Mouse (Mus musculus) forebrain, embryonic 15.5 days (tissue): ENCODE measurements at regions not wholly inside any gene's neighbourhood (a gene's known extent, or its start where the extent isn't known, plus 50 kb on each side); places are given as distances from the start of the nearest gene placed in this dataset.

ENCODE experiments used
- ATAC-seq: fragments of 200-750 bp; cut with Nextera tagmentation; replicated peaks from 2 replicates; pipeline ENCODE4 v1.8.0; 2017; ENCODE audit warnings: mild to moderate bottlenecking, moderate TSS enrichment, moderate library complexity
- H3K27ac ChIP-seq: fragments of 300-500 bp; sonication (generic); replicated peaks from 2 replicates; pipeline ENCODE4 v1.5.1; 2015; ENCODE audit warnings: mild to moderate bottlenecking, inconsistent platforms
- H3K27me3 ChIP-seq: fragments of 300-500 bp; sonication (generic); 2 replicates; pipeline ENCODE4 v1.6.1; 2015; ENCODE audit warnings: inconsistent platforms
- H3K36me3 ChIP-seq: fragments of 300-500 bp; sonication (generic); 2 replicates; pipeline ENCODE4 v1.6.1; 2015; ENCODE audit warnings: mild to moderate bottlenecking, inconsistent platforms
- H3K4me1 ChIP-seq: fragments of 300-500 bp; sonication (generic); 2 replicates; pipeline ENCODE4 v1.6.1; 2015; ENCODE audit warnings: inconsistent platforms
- H3K4me2 ChIP-seq: fragments of 300-500 bp; sonication (generic); replicated peaks from 2 replicates; pipeline ENCODE4 v1.6.1; 2015; ENCODE audit warnings: mild to moderate bottlenecking, inconsistent platforms
- H3K4me3 ChIP-seq: fragments of 300-500 bp; sonication (generic); 2 replicates; pipeline ENCODE4 v1.5.1; 2015; ENCODE audit warnings: mild to moderate bottlenecking, inconsistent platforms
- H3K9ac ChIP-seq: fragments of 300-500 bp; sonication (generic); replicated peaks from 2 replicates; pipeline ENCODE4 v1.6.1; 2015; ENCODE audit warnings: mild to moderate bottlenecking, inconsistent platforms
- H3K9me3 ChIP-seq: fragments of 300-500 bp; sonication (generic); 2 replicates; pipeline ENCODE4 v1.6.1; 2016; ENCODE audit warnings: inconsistent platforms
- WGBS: fragments of 180-500 bp; shearing (Covaris S2); methylation state at CpG from one replicate; pipeline ENCODE4 v1.1.7; 2015; ENCODE audit warnings: mixed read lengths; 5-methylcytosine and 5-hydroxymethylcytosine counted together

DNA sequence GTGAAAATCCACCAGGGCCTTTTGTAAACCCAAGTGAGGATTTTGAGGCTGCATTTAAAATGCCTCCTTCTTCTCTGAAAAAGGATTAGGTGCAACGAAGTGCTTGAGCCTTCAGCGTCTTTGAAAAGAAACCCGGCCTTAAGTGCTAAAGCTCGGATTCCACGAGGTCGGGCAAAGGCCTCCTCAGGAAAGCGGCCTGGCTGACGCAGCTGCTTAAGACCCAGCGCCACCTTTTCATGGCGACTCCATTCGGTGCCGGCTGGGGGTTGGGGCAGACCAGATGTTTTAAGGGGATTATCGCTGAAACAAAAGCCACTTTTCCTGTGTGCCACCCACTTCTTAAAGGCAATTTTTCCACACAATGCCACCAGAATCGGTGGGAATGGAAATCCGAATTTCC, 61.6 kb upstream of the 4932438H23Rik start:
- H3K9ac ChIP-seq = no peak overlapping the region
- H3K27ac ChIP-seq = no peak overlapping the region
- WGBS = 18% methylated on average over 15 of the region's 15 CpGs
- H3K4me1 ChIP-seq = no peaks in the 10 kb centered on the region
- H3K9me3 ChIP-seq = no peaks in the 10 kb centered on the region
- no peaks in the 10 kb centered on the region for H3K36me3 ChIP-seq
- no peak overlapping the region for H3K4me3 ChIP-seq
- ATAC-seq = no peak
- H3K4me2 ChIP-seq = no peak overlapping the region
- peaks cover 19% of the 10 kb centered on the region; the same call in 1 of the 2 replicates for H3K27me3 ChIP-seq

DNA sequence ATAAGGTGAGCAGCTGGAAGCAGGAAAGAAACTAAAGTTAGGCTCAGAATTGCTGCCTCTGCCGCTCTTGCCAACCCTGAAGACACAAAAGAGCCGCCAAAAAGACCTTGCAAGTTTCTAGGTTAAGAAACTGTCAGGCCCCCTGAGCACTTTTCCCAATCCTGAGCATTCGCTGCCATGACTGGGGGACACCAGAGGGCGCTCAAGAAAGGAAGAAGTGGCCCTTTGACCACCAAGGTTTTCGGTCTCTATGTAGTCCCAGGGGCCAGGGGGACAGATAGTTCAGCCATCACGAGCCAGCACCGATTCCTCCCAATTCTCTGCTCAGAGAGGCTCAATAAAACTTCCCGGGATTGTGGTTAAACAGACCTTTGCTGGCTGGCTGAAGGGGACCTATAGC, 64.6 kb upstream of the Olig2 start:
- peaks cover 36% of the 10 kb centered on the region; the same call in 1 of the 2 replicates for H3K27me3 ChIP-seq
- no peak overlapping the region for H3K4me2 ChIP-seq
- H3K36me3 ChIP-seq = no peaks in the 10 kb centered on the region
- no peak for ATAC-seq
- H3K4me3 ChIP-seq = no peak overlapping the region
- WGBS = 25% methylated on average over 8 of the region's 8 CpGs
- no peak overlapping the region for H3K9ac ChIP-seq
- no peak overlapping the region for H3K27ac ChIP-seq
- H3K4me1 ChIP-seq = peaks cover 5% of the 10 kb centered on the region
- H3K9me3 ChIP-seq = no peaks in the 10 kb centered on the region

DNA sequence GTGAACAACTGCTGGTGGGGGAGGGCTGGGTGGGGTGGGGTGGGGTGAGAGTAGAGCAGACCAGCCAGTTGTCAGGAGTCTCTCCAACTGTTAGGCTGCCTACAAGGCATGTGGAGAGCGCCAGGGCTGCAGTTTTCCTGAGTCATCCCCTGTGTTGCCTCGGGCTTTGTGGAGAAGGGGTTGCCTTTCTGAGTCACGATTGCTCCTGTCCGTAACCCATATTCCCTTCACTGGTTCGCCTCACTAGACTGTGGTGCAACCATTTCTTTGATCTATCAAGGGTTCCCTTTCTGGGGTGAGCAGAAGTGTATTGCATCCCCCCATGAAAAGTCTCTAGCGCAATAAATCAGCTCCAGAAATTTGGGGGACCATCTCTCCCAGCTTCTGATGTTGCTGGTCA, 63.6 kb upstream of the Olig2 start:
- 91% methylated on average over 6 of the region's 6 CpGs for WGBS
- no peaks in the 10 kb centered on the region for H3K36me3 ChIP-seq

DNA sequence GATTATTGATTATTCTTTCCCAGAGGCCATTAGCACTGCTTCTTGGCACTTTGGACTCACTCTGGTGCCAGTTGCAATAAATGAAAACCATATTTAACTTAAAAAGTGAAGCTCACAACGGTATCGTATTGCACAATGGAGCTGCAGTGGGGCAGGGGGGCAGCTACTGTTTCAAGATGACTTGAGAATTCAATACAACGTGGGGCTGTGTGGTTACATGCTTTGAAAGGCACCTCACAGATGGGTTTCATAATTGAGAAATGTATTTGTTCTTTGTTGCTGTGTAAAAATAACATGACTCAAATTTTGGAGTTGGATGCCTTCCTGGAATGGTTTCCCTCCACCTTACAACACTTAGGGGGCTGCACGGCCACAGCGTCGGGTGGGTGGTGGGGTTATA, 62.9 kb upstream of the Olig2 start:
- no peaks in the 10 kb centered on the region for H3K36me3 ChIP-seq
- no peak overlapping the region for H3K9ac ChIP-seq
- H3K4me3 ChIP-seq = no peak overlapping the region
- H3K9me3 ChIP-seq = no peaks in the 10 kb centered on the region
- WGBS = 93% methylated on average over 6 of the region's 6 CpGs
- ATAC-seq = no peak
- H3K4me2 ChIP-seq = no peak overlapping the region
- peaks cover 11% of the 10 kb centered on the region for H3K4me1 ChIP-seq
- peaks cover 25% of the 10 kb centered on the region; the same call in 1 of the 2 replicates for H3K27me3 ChIP-seq
- no peak overlapping the region for H3K27ac ChIP-seq

More for the DNA sequence above, 63.6 kb upstream of the Olig2 start:
- no peak overlapping the region for H3K27ac ChIP-seq
- no peak overlapping the region for H3K4me3 ChIP-seq
- peaks cover 28% of the 10 kb centered on the region; the same call in 1 of the 2 replicates for H3K27me3 ChIP-seq
- ATAC-seq = no peak
- peaks cover 11% of the 10 kb centered on the region for H3K4me1 ChIP-seq
- no peaks in the 10 kb centered on the region for H3K9me3 ChIP-seq
- no peak overlapping the region for H3K9ac ChIP-seq
- no peak overlapping the region for H3K4me2 ChIP-seq

DNA sequence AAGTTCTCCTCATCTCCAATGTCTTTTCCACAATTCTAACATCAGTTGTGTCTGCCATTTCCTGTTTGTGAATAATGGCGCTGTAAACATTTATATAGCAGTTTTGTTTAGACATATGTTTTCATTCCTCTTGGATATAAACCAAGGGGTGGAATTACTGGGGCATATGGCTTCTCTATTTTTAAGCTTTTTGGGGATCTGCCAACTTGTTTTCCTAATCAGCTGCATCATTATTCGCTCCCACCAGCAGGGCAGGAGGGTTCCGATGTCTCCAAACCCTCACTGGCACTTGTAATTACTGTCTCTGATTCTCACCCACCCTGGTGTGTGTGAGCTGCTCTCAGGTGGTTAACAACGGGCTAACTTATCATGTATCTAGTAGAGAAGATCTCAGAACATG, 59.4 kb upstream of the Olig2 start:
- Histone ChIP-seq H3K27ac (no peak overlapping the region), H3K36me3 (no peaks in the 10 kb centered on the region), H3K4me3 (no peak overlapping the region), H3K4me2 (no peak overlapping the region), H3K9ac (no peak overlapping the region), H3K27me3 (peaks cover 51% of the 10 kb centered on the region), H3K4me1 (peaks cover 22% of the 10 kb centered on the region), H3K9me3 (no peaks in the 10 kb centered on the region)
- 0 out of 2 replicates have a peak, but pooled peaks have one; percentile 41 for ATAC-seq
- WGBS = 31% methylated on average over 4 of the region's 4 CpGs

DNA sequence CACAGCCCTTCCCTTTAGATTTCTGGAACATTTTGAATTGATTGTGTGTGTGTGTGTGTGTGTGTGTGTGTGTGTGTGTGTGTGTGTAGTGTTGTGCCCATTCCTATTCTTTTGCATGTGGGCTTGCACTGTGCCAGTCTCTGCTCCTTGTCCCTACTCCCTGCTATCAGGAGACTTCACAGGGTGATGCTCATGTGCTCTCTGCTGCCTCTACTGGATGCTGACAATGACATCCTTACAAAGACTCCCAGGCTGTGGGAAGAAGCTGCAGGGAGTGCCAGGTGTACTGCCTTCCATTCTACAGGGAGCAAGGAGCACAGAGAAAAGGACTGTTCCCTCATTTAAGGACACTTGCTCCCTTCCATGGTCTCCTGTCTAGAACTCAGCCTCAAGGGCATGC, 58.4 kb upstream of the Olig2 start:
- peak; percentile 68 for ATAC-seq
- peaks cover 49% of the 10 kb centered on the region for H3K27me3 ChIP-seq
- H3K4me1 ChIP-seq = peaks cover 24% of the 10 kb centered on the region
- no peak overlapping the region for H3K27ac ChIP-seq
- H3K4me3 ChIP-seq = no peak overlapping the region
- no peaks in the 10 kb centered on the region for H3K9me3 ChIP-seq
- no peak overlapping the region for H3K4me2 ChIP-seq
- H3K36me3 ChIP-seq = no peaks in the 10 kb centered on the region
- no peak overlapping the region for H3K9ac ChIP-seq

DNA sequence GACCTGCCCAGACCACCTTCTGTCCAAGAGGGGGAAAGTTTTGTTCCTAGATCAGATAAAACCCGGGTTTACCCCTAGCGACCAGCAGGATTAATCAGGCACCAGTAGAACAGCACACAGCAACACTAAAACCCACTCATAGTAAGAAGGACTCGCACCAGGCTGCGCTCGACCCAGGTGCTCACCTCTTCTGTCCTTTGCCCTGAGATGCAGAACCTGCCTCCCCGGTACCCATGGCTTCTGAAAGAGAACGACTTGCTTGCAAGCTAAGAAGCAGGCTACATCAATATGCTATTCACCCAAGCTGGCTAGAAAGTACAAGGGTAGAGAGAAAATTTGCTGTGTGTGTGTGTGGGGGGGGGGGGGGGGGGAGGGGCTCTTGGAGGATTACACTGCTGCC, 56.9 kb upstream of the Olig2 start:
- no peak overlapping the region for H3K9ac ChIP-seq
- peaks cover 53% of the 10 kb centered on the region for H3K27me3 ChIP-seq
- H3K27ac ChIP-seq = no peak overlapping the region
- H3K9me3 ChIP-seq = no peaks in the 10 kb centered on the region
- no peak for ATAC-seq
- H3K4me2 ChIP-seq = no peak overlapping the region
- peaks cover 39% of the 10 kb centered on the region for H3K4me1 ChIP-seq
- H3K36me3 ChIP-seq = no peaks in the 10 kb centered on the region
- 21% methylated on average over 7 of the region's 7 CpGs for WGBS
- H3K4me3 ChIP-seq = no peak overlapping the region

DNA sequence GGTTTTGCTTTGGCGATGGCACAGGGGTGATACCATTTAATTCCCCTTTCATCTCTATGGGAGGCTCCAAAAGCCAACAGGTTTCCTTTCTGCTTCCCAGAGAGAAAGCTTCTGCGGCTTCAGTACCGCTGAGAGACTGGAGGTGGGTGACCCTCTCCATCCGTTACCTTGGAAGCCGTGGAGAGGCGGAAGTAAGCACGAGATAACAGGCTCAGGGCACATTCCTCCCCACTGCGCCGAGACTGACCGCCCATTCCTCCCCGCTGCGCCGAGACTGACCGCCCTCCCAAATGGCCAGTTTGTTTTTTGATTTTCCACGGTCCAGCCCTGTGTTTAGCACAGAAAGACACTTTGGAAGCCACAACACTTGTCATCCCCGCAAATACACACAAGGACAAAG, 55.4 kb upstream of the Olig2 start:
- no peak overlapping the region for H3K27ac ChIP-seq
- H3K27me3 ChIP-seq = peaks cover 48% of the 10 kb centered on the region
- no peak overlapping the region; the same call in 1 of the 2 replicates for H3K4me3 ChIP-seq
- H3K36me3 ChIP-seq = no peaks in the 10 kb centered on the region
- WGBS = 3% methylated on average over 16 of the region's 16 CpGs
- peak overlapping the region; percentile 27 for H3K4me2 ChIP-seq
- H3K4me1 ChIP-seq = peaks cover 52% of the 10 kb centered on the region
- no peak overlapping the region for H3K9ac ChIP-seq
- H3K9me3 ChIP-seq = no peaks in the 10 kb centered on the region
- ATAC-seq = no peak

DNA sequence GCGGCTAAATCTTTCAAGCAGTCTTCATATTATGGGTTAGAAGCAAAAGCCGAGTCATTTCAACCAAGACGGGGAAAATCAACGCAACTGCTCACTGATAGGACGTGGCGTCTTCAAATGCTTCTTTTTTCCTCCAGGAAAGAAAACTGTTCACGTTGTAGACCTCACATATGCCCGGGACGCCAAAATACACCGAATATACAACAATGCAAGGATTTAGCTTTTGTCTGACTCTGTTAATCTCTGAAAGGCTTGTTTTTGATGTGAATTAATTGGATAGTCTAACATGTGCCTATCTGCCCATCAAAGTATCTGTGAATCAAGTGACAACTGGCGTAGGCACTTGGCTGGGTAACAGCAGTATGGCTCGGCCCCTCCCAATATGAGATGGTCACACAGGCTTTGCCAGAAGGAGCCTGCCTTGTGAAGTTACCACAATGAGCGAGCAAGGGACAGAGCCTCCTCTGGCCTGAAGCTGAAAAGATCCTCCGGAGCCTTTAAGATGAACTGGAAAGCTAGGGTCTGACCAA, 53.3 kb upstream of the Olig2 start:
- 10% methylated on average over 14 of the region's 14 CpGs for WGBS

DNA sequence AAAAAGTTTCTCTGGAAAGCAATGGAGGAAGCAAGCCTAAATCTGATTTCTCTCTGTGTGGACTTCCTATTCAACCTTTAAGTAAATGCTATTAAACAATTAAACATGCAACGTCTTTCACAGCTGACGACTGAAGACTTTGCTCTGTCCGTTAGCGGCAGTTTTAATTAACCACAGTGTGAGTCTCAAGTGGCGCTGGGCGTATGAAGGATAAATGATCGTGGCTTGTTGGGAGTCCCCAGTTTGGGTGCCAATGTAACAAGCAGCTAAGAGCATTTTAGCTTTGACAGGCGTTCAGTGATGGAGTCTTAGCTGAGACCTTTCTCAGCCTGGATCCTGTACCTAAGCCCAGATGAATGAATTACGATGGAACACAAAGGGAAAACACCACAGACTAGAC, 52.7 kb upstream of the Olig2 start:
- Histone ChIP-seq H3K9me3 (no peaks in the 10 kb centered on the region), H3K4me3 (no peak overlapping the region), H3K36me3 (no peaks in the 10 kb centered on the region), H3K4me2 (peak overlapping the region; percentile 22; the same call in 1 of the 2 replicates), H3K27ac (peak overlapping the region; percentile 58; the same call in 1 of the 2 replicates), H3K27me3 (peaks cover 67% of the 10 kb centered on the region), H3K9ac (no peak overlapping the region), H3K4me1 (peaks cover 55% of the 10 kb centered on the region)
- ATAC-seq = no peak
- WGBS = 6% methylated on average over 9 of the region's 9 CpGs

More for the DNA sequence above, 53.3 kb upstream of the Olig2 start:
- Histone ChIP-seq H3K9ac (no peak overlapping the region), H3K4me3 (no peak overlapping the region), H3K27ac (peak overlapping the region; percentile 58; the same call in 1 of the 2 replicates), H3K9me3 (no peaks in the 10 kb centered on the region), H3K27me3 (peaks cover 67% of the 10 kb centered on the region), H3K4me1 (peaks cover 55% of the 10 kb centered on the region), H3K36me3 (no peaks in the 10 kb centered on the region), H3K4me2 (peak overlapping the region; percentile 7; the same call in 1 of the 2 replicates)
- no peak for ATAC-seq

DNA sequence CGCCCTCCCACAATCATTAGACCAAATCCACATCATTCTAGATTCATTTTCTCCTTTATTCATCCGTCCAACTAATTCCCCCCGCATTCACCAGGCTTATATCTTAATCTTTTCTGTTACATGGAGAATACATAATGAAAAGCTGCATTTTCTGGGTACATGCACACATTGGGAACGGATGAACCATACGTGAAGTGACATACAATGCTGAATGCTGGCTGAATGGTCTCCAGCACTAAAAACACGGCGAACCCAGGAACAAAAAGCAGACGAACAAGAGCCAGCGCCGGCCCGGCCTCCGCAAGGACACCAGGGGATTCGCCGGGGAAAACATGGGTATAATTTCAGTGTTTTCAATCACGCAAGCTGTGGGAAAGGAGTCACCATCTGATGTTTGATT, 52.0 kb upstream of the Olig2 start:
- Histone ChIP-seq H3K4me3 (no peak overlapping the region), H3K9me3 (no peaks in the 10 kb centered on the region), H3K27ac (peak overlapping the region; percentile 58; the same call in 1 of the 2 replicates), H3K36me3 (no peaks in the 10 kb centered on the region), H3K4me1 (peaks cover 55% of the 10 kb centered on the region), H3K4me2 (peak overlapping the region; percentile 22; the same call in 1 of the 2 replicates), H3K27me3 (peaks cover 67% of the 10 kb centered on the region), H3K9ac (no peak overlapping the region)
- peak; percentile 33 for ATAC-seq
- 3% methylated on average over 15 of the region's 15 CpGs for WGBS

DNA sequence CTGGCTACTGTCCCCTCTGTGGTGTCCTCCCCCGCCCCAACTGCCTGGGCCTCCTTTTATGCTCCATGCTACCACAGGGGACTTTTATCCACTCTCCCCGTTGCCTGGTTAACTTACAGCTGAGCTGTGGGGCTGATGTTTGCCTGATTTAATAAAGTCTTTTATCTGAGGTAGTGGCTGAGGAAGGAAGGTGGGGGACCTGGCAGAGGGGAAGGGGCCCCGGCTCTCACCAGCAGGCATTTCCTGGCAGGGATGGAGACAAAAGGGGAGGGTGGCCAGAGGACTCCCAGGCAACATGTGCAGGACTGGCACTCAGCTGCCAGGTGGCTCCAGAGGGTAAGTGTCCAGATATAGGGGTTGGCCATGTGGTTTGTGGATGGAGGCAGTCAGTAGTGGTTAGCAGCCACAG, 51.4 kb upstream of the Olig2 start:
- H3K4me1 ChIP-seq = peaks cover 53% of the 10 kb centered on the region
- peak; percentile 55 for ATAC-seq
- no peak overlapping the region for H3K9ac ChIP-seq
- H3K4me3 ChIP-seq = no peak overlapping the region
- WGBS = 5% methylated on average over 3 of the region's 3 CpGs
- H3K27me3 ChIP-seq = peaks cover 70% of the 10 kb centered on the region
- peak overlapping the region; percentile 22; the same call in 1 of the 2 replicates for H3K4me2 ChIP-seq
- H3K27ac ChIP-seq = peak overlapping the region; percentile 58
- no peaks in the 10 kb centered on the region for H3K9me3 ChIP-seq
- H3K36me3 ChIP-seq = no peaks in the 10 kb centered on the region

DNA sequence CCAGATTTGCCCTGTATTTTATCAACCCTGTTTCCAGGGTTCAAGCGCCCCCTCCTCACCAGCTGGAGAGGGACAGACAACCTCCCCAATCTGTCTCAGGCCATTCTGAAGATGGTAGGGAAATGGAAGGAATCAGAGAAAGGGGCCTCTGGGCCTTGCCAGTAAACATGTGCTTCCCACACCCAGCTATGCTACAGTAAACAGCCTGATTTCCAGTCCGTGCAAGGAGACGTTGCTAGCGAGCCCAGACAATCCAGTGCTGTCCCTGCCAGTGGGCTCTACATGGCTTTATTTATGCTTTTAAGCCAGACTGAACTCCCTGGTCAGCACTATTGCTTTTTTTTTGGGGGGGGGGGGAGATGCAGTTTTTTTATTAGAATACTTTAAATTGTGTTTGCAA, 50.9 kb upstream of the Olig2 start:
- H3K27ac ChIP-seq = peak overlapping the region; percentile 58
- 34% methylated on average over 4 of the region's 4 CpGs for WGBS

More for the DNA sequence above, 50.9 kb upstream of the Olig2 start:
- ATAC-seq = no peak
- no peaks in the 10 kb centered on the region for H3K9me3 ChIP-seq
- no peak overlapping the region for H3K4me2 ChIP-seq
- no peaks in the 10 kb centered on the region for H3K36me3 ChIP-seq
- H3K9ac ChIP-seq = no peak overlapping the region
- peaks cover 72% of the 10 kb centered on the region for H3K27me3 ChIP-seq
- no peak overlapping the region for H3K4me3 ChIP-seq
- peaks cover 53% of the 10 kb centered on the region for H3K4me1 ChIP-seq
